Mouse (Mus musculus) stomach, postnatal 0 days (tissue): Measurements from ENCODE around the gene Tmem44. TPM values are rescaled to one million over a fixed set of nuclear protein-coding genes. Genes with fewer than 3 reads are reported as not detected.

Experiments used
- ATAC-seq: fragments of 200-750 bp; cut with Nextera tagmentation; 2 replicates; pipeline ENCODE4 v1.8.0; 2017; ENCODE audit not compliant: low FRiP score, low TSS enrichment
- DNase-seq: peaks from one replicate; pipeline ENCODE4 v3.0.0-alpha.2; 2016; ENCODE audit warnings: low spot score
- H3K27ac ChIP-seq: fragments of 300-500 bp; sonication (generic); replicated peaks from 2 replicates; pipeline ENCODE4 v1.5.1; 2014; ENCODE audit warnings: mild to moderate bottlenecking, control low read depth
- H3K27me3 ChIP-seq: fragments of 300-500 bp; sonication (generic); 2 replicates; pipeline ENCODE4 v1.6.1; 2014; ENCODE audit warnings: low read length; ENCODE audit not compliant: control insufficient read depth, insufficient read depth
- H3K36me3 ChIP-seq: fragments of 300-500 bp; sonication (generic); 2 replicates; pipeline ENCODE4 v1.6.1; 2014; ENCODE audit warnings: low read length, mixed read lengths; ENCODE audit not compliant: control insufficient read depth, insufficient read depth
- H3K4me1 ChIP-seq: fragments of 300-500 bp; sonication (generic); replicated peaks from 2 replicates; pipeline ENCODE4 v1.6.1; 2014; ENCODE audit warnings: antibody characterized with exemption; ENCODE audit not compliant: control insufficient read depth, insufficient read depth
- H3K4me2 ChIP-seq: fragments of 300-500 bp; sonication (generic); replicated peaks from 2 replicates; pipeline ENCODE4 v1.6.1; 2014; ENCODE audit warnings: low read depth, mild to moderate bottlenecking, control low read depth, moderate library complexity
- H3K4me3 ChIP-seq: fragments of 300-500 bp; sonication (generic); 2 replicates; pipeline ENCODE4 v1.5.1; 2014; ENCODE audit warnings: low read depth, low read length, control low read depth
- H3K9ac ChIP-seq: fragments of 300-500 bp; sonication (generic); 2 replicates; pipeline ENCODE4 v1.6.1; 2014; ENCODE audit warnings: mild to moderate bottlenecking, low read length, control low read depth, mixed read lengths
- H3K9me3 ChIP-seq: fragments of 300-500 bp; sonication (generic); 2 replicates; pipeline ENCODE4 v1.6.1; 2016; ENCODE audit warnings: low read length; ENCODE audit not compliant: control insufficient read depth
- CTCF ChIP-seq: IDR thresholded peaks from 2 replicates; pipeline ENCODE4 v1.5.1; 2016; ENCODE audit warnings: antibody characterized with exemption, low read depth, mild to moderate bottlenecking, moderate library complexity
- EP300 ChIP-seq: optimal IDR thresholded peaks from 2 replicates; pipeline ENCODE3; 2016; ENCODE audit warnings: antibody characterized with exemption
- WGBS: fragments of 180-500 bp; shearing (Covaris S2); extraction: QIAGEN DNeasy Blood & Tissue Kit; methylation state at CpG from one replicate; pipeline ENCODE4 v1.1.7; 2014; 5-methylcytosine and 5-hydroxymethylcytosine counted together
- polyA plus RNA-seq: library from polyadenylated mRNA; unstranded; fragments of >200 nt; fragmentation: Nextera tagmentation; extraction: Ambion mirVana; gene quantifications from 2 replicates; pipeline ENCODE4 v1.2.1, GENCODE M21; 2015

The Tmem44 gene
- polyA plus RNA-seq, 1 experiment from 2014 or later, result 3.5 TPM

DNA sequence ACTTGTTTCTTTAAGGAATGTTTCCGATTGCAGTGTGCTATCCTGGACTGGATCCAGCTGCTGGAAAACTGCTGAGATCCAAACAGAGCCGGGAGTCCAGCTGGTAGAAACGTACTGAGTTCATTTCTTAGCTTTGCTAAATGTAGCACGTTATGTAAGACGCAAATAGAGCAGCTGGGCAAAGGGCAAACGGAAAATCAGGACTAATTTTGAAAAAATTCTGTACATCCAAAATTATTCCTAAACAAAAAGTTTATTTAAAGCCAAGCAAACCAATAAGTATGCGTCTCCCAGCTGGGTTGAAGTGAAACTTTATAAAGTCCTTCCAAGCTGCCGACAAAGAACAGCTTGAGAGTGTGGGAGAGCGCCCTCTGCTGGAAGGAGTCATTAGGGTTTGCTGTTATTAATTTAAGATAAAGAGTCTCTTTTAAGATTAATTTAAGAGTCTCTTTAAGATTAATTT is 30.2 kb downstream of the Tmem44 start:
- no peaks in the 10 kb centered on the region for H3K27me3 ChIP-seq
- TF ChIP-seq CTCF, result peak; percentile 91
- TF ChIP-seq EP300, result no peak
- H3K4me3 ChIP-seq, result peak overlapping the region; percentile 26
- no peaks in the 10 kb centered on the region for H3K36me3 ChIP-seq
- H3K4me2 ChIP-seq, result peak overlapping the region; percentile 44
- WGBS, result 11% methylated on average over 9 of the region's 9 CpGs
- DNase-seq (peak; percentile 80), ATAC-seq (no peak)
- peaks cover 5% of the 10 kb centered on the region; the same call in 1 of the 2 replicates for H3K4me1 ChIP-seq
- H3K9me3 ChIP-seq, result no peaks in the 10 kb centered on the region
- H3K27ac ChIP-seq, result peak overlapping the region; percentile 49; the same call in 1 of the 2 replicates
- no peak overlapping the region; the same call in 1 of the 2 replicates for H3K9ac ChIP-seq

DNA sequence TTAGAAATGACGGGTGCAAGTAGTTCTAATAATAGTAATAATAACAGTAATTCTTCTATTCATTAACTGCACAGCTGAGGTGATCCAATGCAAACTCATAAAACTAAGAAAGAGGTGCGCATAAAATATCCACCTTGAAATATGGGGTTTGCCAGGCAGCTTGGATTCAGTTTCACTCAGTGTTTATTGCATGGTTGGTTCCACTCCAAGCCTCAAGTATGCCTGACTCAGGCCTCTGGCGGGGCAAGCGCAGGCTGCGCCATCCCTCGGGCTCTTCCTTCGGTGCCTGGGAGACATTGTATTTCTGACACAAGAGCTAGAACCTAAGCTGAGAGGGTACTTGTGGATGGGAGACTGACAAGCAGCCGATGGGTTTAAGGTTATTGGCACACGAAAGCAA is 32.0 kb downstream of the Tmem44 start:
- no peaks in the 10 kb centered on the region for H3K36me3 ChIP-seq
- H3K9me3 ChIP-seq, result no peaks in the 10 kb centered on the region
- no peaks in the 10 kb centered on the region for H3K27me3 ChIP-seq
- ATAC-seq (no peak), DNase-seq (no peak)
- 54% methylated on average over 9 of the region's 9 CpGs for WGBS
- H3K4me2 ChIP-seq, result no peak overlapping the region
- H3K4me3 ChIP-seq, result no peak overlapping the region
- H3K27ac ChIP-seq, result no peak overlapping the region
- peaks cover 5% of the 10 kb centered on the region for H3K4me1 ChIP-seq
- H3K9ac ChIP-seq, result no peak overlapping the region
- no peak for TF ChIP-seq EP300
- TF ChIP-seq CTCF, result no peak

DNA sequence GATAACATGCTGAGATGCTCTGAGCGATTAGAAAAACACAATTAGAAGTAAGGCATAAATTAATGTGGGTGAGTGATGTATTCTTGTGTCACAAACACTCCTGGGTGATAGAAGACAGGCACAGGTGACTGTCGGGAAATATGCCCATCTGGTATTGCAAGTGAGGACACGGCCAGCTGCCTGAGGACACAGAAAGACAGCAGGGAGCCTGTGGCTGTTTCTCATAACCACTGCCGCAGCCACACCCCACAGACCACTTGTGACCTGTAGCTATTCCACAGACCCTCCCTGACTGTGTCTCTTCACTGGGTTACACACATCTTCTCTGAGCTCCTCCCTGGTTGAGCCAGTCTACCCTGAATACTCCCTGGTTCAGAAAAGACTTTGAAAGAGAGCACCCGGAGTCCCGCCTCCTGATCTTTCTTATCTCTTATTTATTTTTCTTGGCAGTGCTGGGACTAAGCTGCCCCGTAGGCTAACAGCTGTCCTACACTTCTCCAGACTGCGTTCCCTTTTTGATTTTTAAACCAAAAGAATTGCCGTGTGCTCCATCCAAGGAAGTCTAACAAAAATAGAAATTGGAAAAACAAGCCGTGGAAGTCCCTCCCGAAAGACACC is 32.9 kb downstream of the Tmem44 start:
- H3K27me3 ChIP-seq, result no peaks in the 10 kb centered on the region
- H3K4me3 ChIP-seq, result no peak overlapping the region
- DNase-seq (peak; percentile 42), ATAC-seq (0 out of 2 replicates have a peak, but pooled peaks have one; percentile 16)
- 0 out of 2 replicates have a peak overlapping the region, but pooled peaks have one; percentile 15 for H3K4me2 ChIP-seq
- no peak overlapping the region for H3K9ac ChIP-seq
- H3K36me3 ChIP-seq, result no peaks in the 10 kb centered on the region
- TF ChIP-seq CTCF (no peak), EP300 (no peak)
- WGBS, result 26% methylated on average over 11 of the region's 11 CpGs
- no peaks in the 10 kb centered on the region for H3K9me3 ChIP-seq
- H3K4me1 ChIP-seq, result peaks cover 10% of the 10 kb centered on the region
- H3K27ac ChIP-seq, result 0 out of 2 replicates have a peak overlapping the region, but pooled peaks have one; percentile 18

DNA sequence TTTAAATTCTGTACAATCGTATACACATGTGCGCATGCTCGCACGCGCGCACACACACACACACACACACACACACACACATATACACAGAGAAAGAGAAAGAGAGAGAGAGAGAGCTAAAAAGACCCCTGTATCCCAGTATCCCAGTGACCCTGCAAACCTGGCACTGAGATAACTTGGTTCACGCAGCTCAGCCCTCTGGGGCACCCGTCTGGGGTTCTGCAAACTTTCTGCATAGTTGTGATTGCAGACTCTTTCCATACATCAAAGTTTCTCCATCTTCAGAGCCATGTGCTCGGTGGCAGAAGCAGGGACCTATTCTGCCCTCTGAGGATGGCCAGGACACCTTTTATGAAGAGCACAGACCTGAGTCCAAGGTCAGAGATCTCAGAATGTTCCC is 33.6 kb downstream of the Tmem44 start:
- H3K36me3 ChIP-seq, result no peaks in the 10 kb centered on the region
- 89% methylated on average over 9 of the region's 9 CpGs for WGBS
- peaks cover 15% of the 10 kb centered on the region for H3K4me1 ChIP-seq
- H3K4me3 ChIP-seq, result no peak overlapping the region
- H3K4me2 ChIP-seq, result no peak overlapping the region
- DNase-seq, result no peak
- no peak for ATAC-seq
- TF ChIP-seq EP300, result no peak
- no peak for TF ChIP-seq CTCF
- H3K27me3 ChIP-seq, result no peaks in the 10 kb centered on the region
- H3K9me3 ChIP-seq, result no peaks in the 10 kb centered on the region
- H3K9ac ChIP-seq, result no peak overlapping the region
- no peak overlapping the region for H3K27ac ChIP-seq

DNA sequence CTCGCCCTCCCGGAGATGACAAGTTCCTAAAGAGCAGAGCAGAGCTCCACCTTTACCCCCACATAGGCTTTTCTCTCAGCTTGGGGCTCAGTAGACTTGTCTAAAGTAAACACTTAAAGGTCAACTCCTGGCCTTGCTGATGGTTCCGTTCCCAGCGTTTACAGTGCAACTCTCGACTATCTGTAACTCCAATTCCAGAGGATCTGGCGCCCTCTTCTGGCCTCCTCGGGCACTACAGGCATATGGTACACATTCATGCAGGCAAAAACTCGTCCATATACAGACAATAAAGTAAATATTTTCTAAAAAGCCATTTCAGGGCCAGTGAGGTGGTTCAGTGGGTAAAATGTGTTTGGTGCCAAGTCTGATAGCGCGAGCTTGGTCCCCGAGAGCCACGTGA is 35.2 kb downstream of the Tmem44 start:
- Histone ChIP-seq H3K4me3 (no peak overlapping the region), H3K9me3 (no peaks in the 10 kb centered on the region), H3K4me1 (peaks cover 22% of the 10 kb centered on the region), H3K27ac (no peak overlapping the region), H3K4me2 (no peak overlapping the region), H3K36me3 (no peaks in the 10 kb centered on the region), H3K9ac (no peak overlapping the region), H3K27me3 (no peaks in the 10 kb centered on the region)
- peak; percentile 54 for DNase-seq
- TF ChIP-seq CTCF (peak; percentile 71), EP300 (no peak)
- no peak for ATAC-seq
- WGBS, result 69% methylated on average over 12 of the region's 12 CpGs
